Mouse (Mus musculus): ENCODE data around the gene Phykpl. TPM values are rescaled to one million over a fixed set of nuclear protein-coding genes. Genes with fewer than 3 reads are reported as not detected.
"Not testable (repeated sequence)": the region's sequence is repeated elsewhere in the genome, so short reads cannot be mapped to it uniquely, and the experiment has no call there.

The Phykpl gene
- polyA plus RNA-seq, 1 experiment, result 7.0 TPM

DNA sequence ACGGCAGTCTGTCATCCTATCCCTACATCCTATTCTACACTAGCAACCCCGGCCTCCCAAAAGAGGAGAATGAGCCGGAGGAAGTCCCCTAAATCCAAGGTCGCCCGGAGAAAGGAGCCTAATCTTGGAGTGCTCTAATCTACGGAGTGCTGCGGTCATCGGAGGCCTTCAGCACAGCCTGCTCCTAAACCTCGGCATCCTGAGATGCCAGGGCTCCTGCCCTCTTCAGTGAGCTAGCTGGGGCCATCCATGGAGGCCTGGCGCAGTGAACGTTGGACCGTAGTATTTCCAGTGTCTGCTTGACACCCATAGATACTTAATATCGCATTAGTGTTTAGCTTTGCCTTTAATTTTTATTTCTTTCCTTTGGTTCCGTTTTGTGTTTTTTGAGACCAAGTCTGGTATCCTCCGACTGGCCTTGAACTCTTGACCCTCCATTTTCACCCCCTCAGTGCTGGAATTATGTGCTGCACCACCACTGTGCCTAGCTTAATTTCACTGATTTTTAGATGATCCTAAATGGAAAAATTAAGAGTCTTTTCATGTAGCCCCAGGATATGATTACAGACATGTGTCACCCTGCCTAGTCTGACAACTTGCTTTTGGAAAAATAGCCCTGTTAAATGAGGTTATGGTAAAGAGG is 22.7 kb downstream of the Phykpl start:
- H3K4me3 ChIP-seq, result peak overlapping the region; percentile 67
- peaks cover 42% of the 10 kb centered on the region for H3K79me2 ChIP-seq (ENCODE audit: control insufficient read depth, insufficient read depth)
- no peaks in the 10 kb centered on the region for H3K27me3 ChIP-seq (ENCODE audit: control insufficient read depth, insufficient read depth, insufficient read length)
- H3ac ChIP-seq (ENCODE audit: control insufficient read depth, insufficient read length), result peak overlapping the region; percentile 85
- TF ChIP-seq POLR2A (IDR thresholded peaks at IDR 0.05; ENCODE audit: insufficient read length, low read depth) (no peak), REST (IDR thresholded peaks at IDR 0.05; ENCODE audit: insufficient read depth, insufficient read length) (no peak), POLR2AphosphoS2 (IDR thresholded peaks at IDR 0.05; ENCODE audit: insufficient read length, low read depth) (no peak), SRF (IDR thresholded peaks at IDR 0.05; ENCODE audit: control insufficient read depth, insufficient read length, low read depth) (no peak), USF1 (IDR thresholded peaks at IDR 0.05; ENCODE audit: low read depth) (no peak), E2F4 (IDR thresholded peaks at IDR 0.05; ENCODE audit: insufficient read depth) (no peak), MAX (IDR thresholded peaks at IDR 0.05; ENCODE audit: low read depth) (no peak), CEBPB (IDR thresholded peaks at IDR 0.05; ENCODE audit: insufficient read depth, poor library complexity, severe bottlenecking) (no peak), MYOG (IDR thresholded peaks at IDR 0.05; ENCODE audit: control insufficient read depth in 1 of 3, insufficient read depth in 1 of 3, insufficient read length in 2 of 3, low read depth in 2 of 3) (no peak)
- peak overlapping the region; percentile 96 for H3K4me2 ChIP-seq (ENCODE audit: low read depth)
- H3K36me3 ChIP-seq (ENCODE audit: control insufficient read depth, insufficient read depth), result peaks cover 33% of the 10 kb centered on the region

DNA sequence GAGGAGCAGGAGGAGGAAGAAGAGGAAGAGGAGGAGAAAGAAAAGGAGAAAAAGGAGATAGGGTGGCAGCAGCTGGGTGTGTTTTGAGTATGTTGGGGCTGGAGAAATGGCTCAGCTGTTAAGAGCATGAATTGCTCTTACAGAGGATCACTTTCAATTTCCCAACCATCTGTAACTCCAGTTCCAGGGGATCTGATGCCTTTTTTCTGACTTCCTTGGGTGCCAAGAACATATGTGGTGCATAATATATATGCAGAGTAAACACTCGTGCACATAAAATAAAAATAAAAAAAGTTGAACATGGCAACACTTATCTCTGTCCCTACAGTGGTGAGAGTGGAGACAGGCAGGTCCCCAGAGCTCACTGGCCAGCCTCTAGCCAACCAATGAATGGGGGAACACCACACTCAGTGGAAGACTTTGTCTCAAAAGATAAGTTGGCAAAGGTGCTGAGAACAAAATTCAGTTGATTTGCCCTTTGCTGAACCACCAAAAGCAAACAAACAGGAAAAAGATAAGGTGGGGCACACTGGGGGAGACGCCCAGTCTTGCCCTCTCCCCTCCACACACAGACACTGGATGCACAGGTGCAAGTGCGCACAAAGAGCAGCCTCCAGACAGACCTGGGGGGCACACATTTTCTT is 24.8 kb downstream of the Phykpl start:
- no peak overlapping the region for H3K4me3 ChIP-seq
- no peaks in the 10 kb centered on the region for H3K27me3 ChIP-seq (ENCODE audit: control insufficient read depth, insufficient read depth, insufficient read length)
- no peak for TF ChIP-seq MAX (IDR thresholded peaks at IDR 0.05; ENCODE audit: low read depth)
- TF ChIP-seq MYOD1 (IDR thresholded peaks at IDR 0.05; ENCODE audit: control insufficient read depth in 1 of 3, insufficient read length in 2 of 3, low read depth in 2 of 3), result no peak
- no peak for TF ChIP-seq POLR2AphosphoS2 (IDR thresholded peaks at IDR 0.05; ENCODE audit: insufficient read length, low read depth)
- no peak for TF ChIP-seq REST (IDR thresholded peaks at IDR 0.05; ENCODE audit: insufficient read depth, insufficient read length)
- no peak overlapping the region for H3ac ChIP-seq (ENCODE audit: control insufficient read depth, insufficient read length)
- peaks cover 20% of the 10 kb centered on the region for H3K79me2 ChIP-seq (ENCODE audit: control insufficient read depth, insufficient read depth)
- H3K4me2 ChIP-seq (ENCODE audit: low read depth), result no peak overlapping the region
- H3K36me3 ChIP-seq (ENCODE audit: control insufficient read depth, insufficient read depth), result peaks cover 11% of the 10 kb centered on the region

DNA sequence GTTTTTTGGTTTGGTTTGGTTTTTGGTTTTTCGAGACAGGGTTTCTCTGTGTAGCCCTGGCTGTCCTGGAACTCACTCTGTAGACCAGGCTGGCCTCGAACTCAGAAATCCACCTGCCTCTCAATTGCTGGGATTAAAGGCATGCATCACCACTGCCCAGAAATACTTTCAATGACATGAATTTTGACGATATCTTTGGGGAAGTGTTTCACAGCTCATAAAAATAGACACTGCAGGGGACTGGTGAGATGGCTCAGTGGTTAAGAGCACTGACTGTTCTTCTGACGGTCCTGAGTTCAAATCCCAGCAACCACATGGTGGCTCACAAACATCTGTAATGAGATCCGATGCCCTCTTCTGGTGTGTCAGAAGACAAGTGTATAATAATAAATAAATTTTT is 25.4 kb downstream of the Phykpl start:
- not testable (repeated sequence) for H3K4me2 ChIP-seq (ENCODE audit: low read depth); H3K36me3 ChIP-seq (ENCODE audit: control insufficient read depth, insufficient read depth)
- peaks cover 14% of the 10 kb centered on the region for H3K79me2 ChIP-seq (ENCODE audit: control insufficient read depth, insufficient read depth)

DNA sequence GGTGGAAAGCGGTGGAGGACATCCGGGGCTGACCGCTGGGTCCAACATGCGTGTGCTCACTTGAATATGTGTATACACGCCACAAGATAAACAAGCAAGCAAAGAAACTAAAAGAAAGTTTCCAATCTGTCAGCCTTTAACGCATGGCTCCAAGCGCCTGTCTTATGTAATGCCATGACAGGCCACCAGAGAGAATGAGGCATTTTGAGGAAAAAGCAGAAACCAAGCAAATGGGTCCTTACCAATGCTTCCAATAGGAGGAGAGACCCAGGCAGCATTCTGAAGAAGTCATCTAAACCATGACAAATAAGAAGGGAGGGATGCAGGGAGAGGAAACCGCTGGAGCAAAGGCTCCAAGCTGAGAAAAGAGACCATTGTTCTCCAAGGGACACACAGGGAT is 29.7 kb downstream of the Phykpl start:
- Histone ChIP-seq H3ac (ENCODE audit: control insufficient read depth, insufficient read length) (no peak overlapping the region), H3K4me3 (no peak overlapping the region), H3K36me3 (ENCODE audit: control insufficient read depth, insufficient read depth) (no peaks in the 10 kb centered on the region), H3K27me3 (ENCODE audit: control insufficient read depth, insufficient read depth, insufficient read length) (no peaks in the 10 kb centered on the region), H3K79me2 (ENCODE audit: control insufficient read depth, insufficient read depth) (no peaks in the 10 kb centered on the region), H3K4me2 (ENCODE audit: low read depth) (no peak overlapping the region)
- TF ChIP-seq CEBPB (IDR thresholded peaks at IDR 0.05; ENCODE audit: insufficient read depth, poor library complexity, severe bottlenecking) (no peak), SRF (IDR thresholded peaks at IDR 0.05; ENCODE audit: control insufficient read depth, insufficient read length, low read depth) (no peak), REST (IDR thresholded peaks at IDR 0.05; ENCODE audit: insufficient read depth, insufficient read length) (no peak), POLR2A (IDR thresholded peaks at IDR 0.05; ENCODE audit: insufficient read length, low read depth) (no peak), POLR2AphosphoS2 (IDR thresholded peaks at IDR 0.05; ENCODE audit: insufficient read length, low read depth) (no peak), USF1 (IDR thresholded peaks at IDR 0.05; ENCODE audit: low read depth) (no peak), MYOD1 (IDR thresholded peaks at IDR 0.05; ENCODE audit: control insufficient read depth in 1 of 3, insufficient read length in 2 of 3, low read depth in 2 of 3) (no peak), MAX (IDR thresholded peaks at IDR 0.05; ENCODE audit: low read depth) (no peak), TCF12 (IDR thresholded peaks at IDR 0.05; ENCODE audit: insufficient read depth, poor library complexity, severe bottlenecking) (no peak), MYOG (IDR thresholded peaks at IDR 0.05; ENCODE audit: control insufficient read depth in 1 of 3, insufficient read depth in 1 of 3, insufficient read length in 2 of 3, low read depth in 2 of 3) (no peak), TCF3 (IDR thresholded peaks at IDR 0.05; ENCODE audit: insufficient read length, low read depth) (no peak), E2F4 (IDR thresholded peaks at IDR 0.05; ENCODE audit: insufficient read depth) (no peak)

More for the DNA sequence above, 25.4 kb downstream of the Phykpl start:
- not testable (repeated sequence) for H3ac ChIP-seq (ENCODE audit: control insufficient read depth, insufficient read length); H3K4me3 ChIP-seq; H3K27me3 ChIP-seq (ENCODE audit: control insufficient read depth, insufficient read depth, insufficient read length)

DNA sequence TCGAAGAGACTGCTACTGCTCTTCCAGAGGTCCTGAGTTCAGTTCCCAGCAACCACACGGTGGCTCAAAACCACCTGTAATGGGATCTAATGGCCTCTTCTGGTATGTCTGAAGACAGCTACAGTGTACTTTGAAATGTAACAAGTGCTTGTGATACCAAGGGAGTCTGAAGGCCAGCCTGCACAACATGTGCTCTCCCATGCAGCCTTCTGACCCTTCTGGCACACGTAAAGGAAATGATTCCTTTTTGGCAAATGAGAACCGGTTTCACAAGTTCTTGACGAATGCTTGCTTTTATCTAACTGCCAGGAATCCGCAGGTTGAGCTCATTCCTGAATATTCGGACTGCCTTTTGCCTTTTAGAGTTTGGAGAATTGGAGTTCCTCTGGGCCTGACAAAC is 30.6 kb downstream of the Phykpl start:
- H3K36me3 ChIP-seq (ENCODE audit: control insufficient read depth, insufficient read depth), result no peaks in the 10 kb centered on the region
- H3ac ChIP-seq (ENCODE audit: control insufficient read depth, insufficient read length), result peak overlapping the region; percentile 7
- peaks cover 4% of the 10 kb centered on the region for H3K79me2 ChIP-seq (ENCODE audit: control insufficient read depth, insufficient read depth)
- no peaks in the 10 kb centered on the region for H3K27me3 ChIP-seq (ENCODE audit: control insufficient read depth, insufficient read depth, insufficient read length)
- H3K4me2 ChIP-seq (ENCODE audit: low read depth), result peak overlapping the region; percentile 77
- peak overlapping the region; percentile 20 for H3K4me3 ChIP-seq
- TF ChIP-seq MYOD1 (IDR thresholded peaks at IDR 0.05; ENCODE audit: control insufficient read depth in 1 of 3, insufficient read length in 2 of 3, low read depth in 2 of 3), result no peak
- no peak for TF ChIP-seq POLR2AphosphoS2 (IDR thresholded peaks at IDR 0.05; ENCODE audit: insufficient read length, low read depth)
- no peak for TF ChIP-seq USF1 (IDR thresholded peaks at IDR 0.05; ENCODE audit: low read depth)
- TF ChIP-seq SRF (IDR thresholded peaks at IDR 0.05; ENCODE audit: control insufficient read depth, insufficient read length, low read depth), result no peak
- TF ChIP-seq TCF12 (IDR thresholded peaks at IDR 0.05; ENCODE audit: insufficient read depth, poor library complexity, severe bottlenecking), result no peak
- no peak for TF ChIP-seq MAX (IDR thresholded peaks at IDR 0.05; ENCODE audit: low read depth)
- TF ChIP-seq POLR2A (IDR thresholded peaks at IDR 0.05; ENCODE audit: insufficient read length, low read depth), result no peak
- TF ChIP-seq MYOG (IDR thresholded peaks at IDR 0.05; ENCODE audit: control insufficient read depth in 1 of 3, insufficient read depth in 1 of 3, insufficient read length in 2 of 3, low read depth in 2 of 3), result no peak
- TF ChIP-seq TCF3 (IDR thresholded peaks at IDR 0.05; ENCODE audit: insufficient read length, low read depth), result no peak
- TF ChIP-seq REST (IDR thresholded peaks at IDR 0.05; ENCODE audit: insufficient read depth, insufficient read length), result no peak
- TF ChIP-seq E2F4 (IDR thresholded peaks at IDR 0.05; ENCODE audit: insufficient read depth), result no peak
- TF ChIP-seq CEBPB (IDR thresholded peaks at IDR 0.05; ENCODE audit: insufficient read depth, poor library complexity, severe bottlenecking), result no peak

All from myocyte (in vitro differentiated cells).